Mouse (Mus musculus) stomach, postnatal 0 days (tissue): ENCODE measurements at regions not wholly inside any gene's neighbourhood (a gene's known extent, or its start where the extent isn't known, plus 50 kb on each side); places are given as distances from the start of the nearest gene placed in this dataset.

ENCODE experiments used
- CTCF ChIP-seq: IDR thresholded peaks from 2 replicates; pipeline ENCODE4 v1.5.1; 2016; ENCODE audit warnings: antibody characterized with exemption, low read depth, mild to moderate bottlenecking, moderate library complexity
- EP300 ChIP-seq: optimal IDR thresholded peaks from 2 replicates; pipeline ENCODE3; 2016; ENCODE audit warnings: antibody characterized with exemption

- TF ChIP-seq CTCF (no peak), EP300 (no peak)
These were observed 58.2 kb upstream of the Krr1 start for GRCm38 (mm10) chr10:111914231-111914630.
